In genomic region chr5:75876871-75877608, GRCm38 (mm10) we compare ENCODE assay signal across 11 mouse cellular contexts.
DNase-seq lines count a peak whose midpoint lies in the region; ATAC-seq and TF ChIP-seq lines count a peak whose summit lies in the region.
"Had no signal": no experiment of that assay in that cellular context is flagged by ENCODE, and none has a peak within 500 bp of the region (broad histone marks: within the 10 kb centered on the region; RNA-seq: fewer than 3 reads in every experiment).

No protein-coding gene starts in this region.

- peaks cover 15% of the 10 kb centered on the region for H3K4me1 ChIP-seq in heart, embryonic 12.5 days (replicated peaks)
- peaks cover 34% of the 10 kb centered on the region for H3K4me1 ChIP-seq in bone marrow macrophage, adult 2 months (ENCODE audit: control insufficient read depth, insufficient read depth, low read length)
- H3K4me1 ChIP-seq in heart, embryonic 16.5 days (ENCODE audit: control insufficient read depth, insufficient read depth, low read length): peaks cover 22% of the 10 kb centered on the region
- H3K4me1 ChIP-seq in lung, embryonic 16.5 days (replicated peaks; ENCODE audit: control insufficient read depth, insufficient read depth, low read length): no peaks in the 10 kb centered on the region
- H3K4me1 ChIP-seq in hindbrain, embryonic 11.5 days (replicated peaks; ENCODE audit: control insufficient read depth, insufficient read depth, low read length): no peaks in the 10 kb centered on the region
- H3K4me1 ChIP-seq: liver, embryonic 15.5 days had no signal

- no peak for TF ChIP-seq CTCF in bone marrow macrophage, adult 2 months (IDR thresholded peaks at IDR 0.05; ENCODE audit: low read depth, low read length)

- H3K27me3 ChIP-seq in heart, embryonic 12.5 days (replicated peaks): no peaks in the 10 kb centered on the region
- no peaks in the 10 kb centered on the region for H3K27me3 ChIP-seq in heart, embryonic 16.5 days (ENCODE audit: control insufficient read depth, insufficient read depth, low read length)
- no peaks in the 10 kb centered on the region for H3K27me3 ChIP-seq in lung, embryonic 16.5 days (ENCODE audit: control insufficient read depth, insufficient read depth, low read depth, low read length)
- no peaks in the 10 kb centered on the region for H3K27me3 ChIP-seq in hindbrain, embryonic 11.5 days (ENCODE audit: control insufficient read depth, insufficient read depth, low read length)
- H3K27me3 ChIP-seq: liver, embryonic 15.5 days; Patski had no signal

- 28% methylated on average over 9 of the region's 9 CpGs for WGBS in heart, embryonic 12.5 days
- 32% methylated on average over 9 of the region's 9 CpGs for WGBS in heart, embryonic 16.5 days
- WGBS in lung, embryonic 16.5 days: 42% methylated on average over 9 of the region's 9 CpGs
- 64% methylated on average over 9 of the region's 9 CpGs for WGBS in hindbrain, embryonic 11.5 days

- no peak overlapping the region for H3K27ac ChIP-seq in heart, embryonic 12.5 days (ENCODE audit: poor library complexity, severe bottlenecking)
- H3K27ac ChIP-seq in bone marrow macrophage, adult 2 months (ENCODE audit: insufficient read depth, low read depth, low read length): peak overlapping the region; percentile 45
- H3K27ac ChIP-seq in heart, embryonic 16.5 days (ENCODE audit: low read length): peak overlapping the region; percentile 67
- H3K27ac ChIP-seq in lung, embryonic 16.5 days (ENCODE audit: low read length): peak overlapping the region; percentile 47
- H3K27ac ChIP-seq in hindbrain, embryonic 11.5 days (ENCODE audit: low read depth, low read length): no peak overlapping the region
- H3K27ac ChIP-seq: left cerebral cortex, adult 2 months; liver, embryonic 15.5 days had no signal

- ATAC-seq in heart, embryonic 12.5 days (ENCODE audit: insufficient number of reproducible peaks, low FRiP score): no peak
- no peak for ATAC-seq in heart, embryonic 16.5 days (replicated peaks; ENCODE audit: extremely low read depth, insufficient read depth, low FRiP score)
- ATAC-seq in lung, embryonic 16.5 days (ENCODE audit: low read depth): peak; percentile 56
- ATAC-seq in hindbrain, embryonic 11.5 days (ENCODE audit: low FRiP score): no peak
- ATAC-seq: Patski had no signal

- no peak for TF ChIP-seq POLR2A in bone marrow macrophage, adult 2 months (IDR thresholded peaks at IDR 0.05; ENCODE audit: borderline replicate concordance, low read depth, low read length)

- H3K36me3 ChIP-seq in heart, embryonic 12.5 days: no peaks in the 10 kb centered on the region
- H3K36me3 ChIP-seq in heart, embryonic 16.5 days (ENCODE audit: control insufficient read depth, insufficient read depth): no peaks in the 10 kb centered on the region
- H3K36me3 ChIP-seq in lung, embryonic 16.5 days (ENCODE audit: control insufficient read depth, insufficient read depth, low read length): no peaks in the 10 kb centered on the region
- H3K36me3 ChIP-seq in hindbrain, embryonic 11.5 days (ENCODE audit: control insufficient read depth, insufficient read depth, low read length): no peaks in the 10 kb centered on the region
- H3K36me3 ChIP-seq: liver, embryonic 15.5 days had no signal

- H3K4me2 ChIP-seq in heart, embryonic 12.5 days: no peak overlapping the region
- no peak overlapping the region for H3K4me2 ChIP-seq in heart, embryonic 16.5 days (ENCODE audit: low read depth, low read length)
- no peak overlapping the region for H3K4me2 ChIP-seq in lung, embryonic 16.5 days (ENCODE audit: low read depth, low read length)
- H3K4me2 ChIP-seq in hindbrain, embryonic 11.5 days (replicated peaks; ENCODE audit: low read depth, low read length): no peak overlapping the region
- H3K4me2 ChIP-seq: liver, embryonic 15.5 days had no signal

- peaks cover 5% of the 10 kb centered on the region for H3K9me3 ChIP-seq in heart, embryonic 12.5 days (replicated peaks)
- 0 out of 2 replicates have a peak, but pooled peaks cover 3% of the 10 kb centered on the region for H3K9me3 ChIP-seq in heart, embryonic 16.5 days (replicated peaks; ENCODE audit: control insufficient read depth, low read length)
- no peaks in the 10 kb centered on the region for H3K9me3 ChIP-seq in lung, embryonic 16.5 days (ENCODE audit: control insufficient read depth, low read length)
- H3K9me3 ChIP-seq in hindbrain, embryonic 11.5 days (ENCODE audit: control insufficient read depth, low read length): no peaks in the 10 kb centered on the region
- H3K9me3 ChIP-seq: liver, embryonic 15.5 days had no signal

- no peak overlapping the region for H3K4me3 ChIP-seq in heart, embryonic 12.5 days
- H3K4me3 ChIP-seq in bone marrow macrophage, adult 2 months (ENCODE audit: insufficient read depth, low read length): no peak overlapping the region
- no peak overlapping the region for H3K4me3 ChIP-seq in heart, embryonic 16.5 days (ENCODE audit: low read length)
- H3K4me3 ChIP-seq in lung, embryonic 16.5 days (ENCODE audit: low read length): no peak overlapping the region
- no peak overlapping the region for H3K4me3 ChIP-seq in hindbrain, embryonic 11.5 days (ENCODE audit: low read depth, low read length)
- H3K4me3 ChIP-seq: left cerebral cortex, adult 2 months; liver, embryonic 15.5 days had no signal

- peak; percentile 96 for DNase-seq in heart, adult 11 months
- no peak for DNase-seq in cerebellum, adult 8-10 months
- no peak for DNase-seq in hindbrain, embryonic 11.5 days (ENCODE audit: low spot score)
- no peak for DNase-seq in T-cell, adult 2 months (ENCODE audit: low spot score)

- no peak overlapping the region for H3K9ac ChIP-seq in heart, embryonic 12.5 days
- H3K9ac ChIP-seq in heart, embryonic 16.5 days (ENCODE audit: low read length): no peak overlapping the region
- H3K9ac ChIP-seq in lung, embryonic 16.5 days (ENCODE audit: low read length): no peak overlapping the region
- no peak overlapping the region for H3K9ac ChIP-seq in hindbrain, embryonic 11.5 days (ENCODE audit: low read depth, low read length)
- H3K9ac ChIP-seq: liver, embryonic 15.5 days had no signal

Comparison
In these comparisons a context has a peak if more than half of its experiments do, and no peak if none do; other contexts are left out.
1. H3K27ac ChIP-seq: peak in bone marrow macrophage, adult 2 months (single experiment), heart, embryonic 16.5 days (single experiment) and lung, embryonic 16.5 days (single experiment); none in heart, embryonic 12.5 days (single experiment) and hindbrain, embryonic 11.5 days (single experiment).